Mouse (Mus musculus) forebrain, embryonic 13.5 days (tissue): ENCODE measurements around the gene Tns3. TPM values are rescaled to one million over a fixed set of nuclear protein-coding genes. Genes with fewer than 3 reads are reported as not detected.

Source experiments
- ATAC-seq: fragments of 200-750 bp; cut with Nextera tagmentation; 2 replicates; pipeline ENCODE4 v1.8.0; 2017
- H3K27ac ChIP-seq: fragments of 300-500 bp; sonication (generic); 2 replicates; pipeline ENCODE4 v1.5.1; 2015; ENCODE audit warnings: inconsistent platforms, mild to moderate bottlenecking, moderate library complexity
- H3K27me3 ChIP-seq: fragments of 300-500 bp; sonication (generic); 2 replicates; pipeline ENCODE4 v1.6.1; 2015; ENCODE audit warnings: mild to moderate bottlenecking, inconsistent platforms
- H3K36me3 ChIP-seq: fragments of 300-500 bp; sonication (generic); 2 replicates; pipeline ENCODE4 v1.6.1; 2015; ENCODE audit warnings: mild to moderate bottlenecking, inconsistent platforms; ENCODE audit not compliant: poor library complexity, severe bottlenecking
- H3K4me1 ChIP-seq: fragments of 300-500 bp; sonication (generic); 2 replicates; pipeline ENCODE4 v1.6.1; 2015; ENCODE audit warnings: inconsistent platforms
- H3K4me2 ChIP-seq: fragments of 300-500 bp; sonication (generic); 2 replicates; pipeline ENCODE4 v1.6.1; 2015; ENCODE audit warnings: inconsistent platforms, mild to moderate bottlenecking, moderate library complexity
- H3K4me3 ChIP-seq: fragments of 300-500 bp; sonication (generic); 2 replicates; pipeline ENCODE4 v1.5.1; 2015; ENCODE audit warnings: mild to moderate bottlenecking, inconsistent platforms
- H3K9ac ChIP-seq: fragments of 300-500 bp; sonication (generic); 2 replicates; pipeline ENCODE4 v1.6.1; 2015; ENCODE audit warnings: mild to moderate bottlenecking, inconsistent platforms
- H3K9me3 ChIP-seq: fragments of 300-500 bp; sonication (generic); replicated peaks from 2 replicates; pipeline ENCODE4 v1.6.1; 2016; ENCODE audit warnings: inconsistent platforms
- WGBS: fragments of 180-500 bp; shearing (Covaris S2); methylation state at CpG from one replicate; pipeline ENCODE4 v1.1.7; 2015; 5-methylcytosine and 5-hydroxymethylcytosine counted together
- polyA plus RNA-seq: library from polyadenylated mRNA; unstranded; fragments of >200 nt; fragmentation: Nextera tagmentation; extraction: Ambion mirVana; gene quantifications from 2 replicates; pipeline ENCODE4 v1.2.1, GENCODE M21; 2015

Tns3 gene
- polyA plus RNA-seq, 1 experiment from 2014 or later, result 6.6 TPM

GRCm38 (mm10) chr11:8471535-8471934 lies 192.8 kb downstream of the Tns3 start:
- Histone ChIP-seq H3K27me3 (no peaks in the 10 kb centered on the region), H3K27ac (no peak overlapping the region), H3K4me1 (peaks cover 29% of the 10 kb centered on the region), H3K4me3 (no peak overlapping the region), H3K4me2 (no peak overlapping the region), H3K36me3 (no peaks in the 10 kb centered on the region), H3K9ac (no peak overlapping the region), H3K9me3 (no peaks in the 10 kb centered on the region)
- ATAC-seq, result no peak
- 93% methylated on average over 3 of the region's 3 CpGs for WGBS

GRCm38 (mm10) chr11:8469537-8469936 lies 194.8 kb downstream of the Tns3 start:
- ATAC-seq, result no peak
- Histone ChIP-seq H3K27ac (no peak overlapping the region), H3K4me1 (peaks cover 33% of the 10 kb centered on the region), H3K27me3 (no peaks in the 10 kb centered on the region), H3K4me3 (no peak overlapping the region), H3K36me3 (no peaks in the 10 kb centered on the region), H3K4me2 (no peak overlapping the region), H3K9ac (no peak overlapping the region), H3K9me3 (no peaks in the 10 kb centered on the region)
- WGBS, result 88% methylated on average over 9 of the region's 9 CpGs

GRCm38 (mm10) chr11:8468161-8469091 lies 195.9 kb downstream of the Tns3 start:
- peak; percentile 88 for ATAC-seq
- WGBS, result under 1% methylated on average over 33 of the region's 33 CpGs
- H3K4me3 ChIP-seq, result peak overlapping the region; percentile 45
- H3K4me2 ChIP-seq, result peak overlapping the region; percentile 83
- no peaks in the 10 kb centered on the region for H3K27me3 ChIP-seq
- peaks cover 33% of the 10 kb centered on the region for H3K4me1 ChIP-seq
- H3K36me3 ChIP-seq, result no peaks in the 10 kb centered on the region
- H3K9me3 ChIP-seq, result no peaks in the 10 kb centered on the region
- H3K9ac ChIP-seq, result peak overlapping the region; percentile 63
- H3K27ac ChIP-seq, result peak overlapping the region; percentile 72

- H3K9ac ChIP-seq, result peak overlapping the region; percentile 63
- peak overlapping the region; percentile 45 for H3K4me3 ChIP-seq
- no peaks in the 10 kb centered on the region for H3K36me3 ChIP-seq
- 14% methylated on average over 13 of the region's 13 CpGs for WGBS
- peak; percentile 75 for ATAC-seq
- H3K27ac ChIP-seq, result peak overlapping the region; percentile 72
- no peaks in the 10 kb centered on the region for H3K27me3 ChIP-seq
- peaks cover 33% of the 10 kb centered on the region for H3K4me1 ChIP-seq
- H3K4me2 ChIP-seq, result peak overlapping the region; percentile 83
- H3K9me3 ChIP-seq, result no peaks in the 10 kb centered on the region
These were observed 196.8 kb downstream of the Tns3 start for GRCm38 (mm10) chr11:8467403-8468160.

- Histone ChIP-seq H3K27me3 (no peaks in the 10 kb centered on the region), H3K27ac (no peak overlapping the region), H3K36me3 (no peaks in the 10 kb centered on the region), H3K4me2 (no peak overlapping the region), H3K4me1 (peaks cover 39% of the 10 kb centered on the region), H3K9ac (no peak overlapping the region), H3K4me3 (no peak overlapping the region), H3K9me3 (no peaks in the 10 kb centered on the region)
- no peak for ATAC-seq
- 80% methylated on average over 2 of the region's 2 CpGs for WGBS
These were observed 200.5 kb downstream of the Tns3 start for GRCm38 (mm10) chr11:8463866-8464265.

GRCm38 (mm10) chr11:8462827-8463405 lies 201.4 kb downstream of the Tns3 start:
- Histone ChIP-seq H3K4me1 (peaks cover 39% of the 10 kb centered on the region), H3K4me2 (no peak overlapping the region), H3K36me3 (no peaks in the 10 kb centered on the region), H3K9ac (no peak overlapping the region), H3K9me3 (no peaks in the 10 kb centered on the region), H3K27ac (no peak overlapping the region), H3K27me3 (no peaks in the 10 kb centered on the region), H3K4me3 (no peak overlapping the region)
- WGBS, result 90% methylated on average over 3 of the region's 3 CpGs
- no peak for ATAC-seq

- ATAC-seq, result no peak
- H3K36me3 ChIP-seq, result no peaks in the 10 kb centered on the region
These were observed 203.5 kb downstream of the Tns3 start for GRCm38 (mm10) chr11:8460835-8461234.

GRCm38 (mm10) chr11:8457951-8458350 lies 206.4 kb downstream of the Tns3 start:
- Histone ChIP-seq H3K4me3 (no peak overlapping the region), H3K9ac (no peak overlapping the region), H3K4me2 (no peak overlapping the region), H3K27ac (peak overlapping the region; percentile 86), H3K36me3 (no peaks in the 10 kb centered on the region), H3K27me3 (no peaks in the 10 kb centered on the region), H3K9me3 (no peaks in the 10 kb centered on the region), H3K4me1 (peaks cover 55% of the 10 kb centered on the region)
- no peak for ATAC-seq
- 37% methylated on average over 5 of the region's 5 CpGs for WGBS

More at GRCm38 (mm10) chr11:8460835-8461234, 203.5 kb downstream of the Tns3 start:
- Histone ChIP-seq H3K4me1 (peaks cover 42% of the 10 kb centered on the region), H3K9ac (no peak overlapping the region), H3K27ac (no peak overlapping the region), H3K27me3 (no peaks in the 10 kb centered on the region), H3K4me2 (no peak overlapping the region), H3K9me3 (no peaks in the 10 kb centered on the region), H3K4me3 (no peak overlapping the region)
- WGBS, result 85% methylated on average over 4 of the region's 4 CpGs

- H3K36me3 ChIP-seq, result no peaks in the 10 kb centered on the region
- H3K9ac ChIP-seq, result peak overlapping the region; percentile 48; the same call in 1 of the 2 replicates
- H3K4me2 ChIP-seq, result peak overlapping the region; percentile 22; the same call in 1 of the 2 replicates
- H3K4me1 ChIP-seq, result peaks cover 61% of the 10 kb centered on the region
- peak overlapping the region; percentile 86 for H3K27ac ChIP-seq
- H3K4me3 ChIP-seq, result no peak overlapping the region
- peak; percentile 76 for ATAC-seq
- no peaks in the 10 kb centered on the region for H3K9me3 ChIP-seq
- H3K27me3 ChIP-seq, result no peaks in the 10 kb centered on the region
- 23% methylated on average over 9 of the region's 9 CpGs for WGBS
These were observed 207.6 kb downstream of the Tns3 start for GRCm38 (mm10) chr11:8456586-8457285.

- no peaks in the 10 kb centered on the region for H3K27me3 ChIP-seq
- H3K9me3 ChIP-seq, result no peaks in the 10 kb centered on the region
- no peak overlapping the region for H3K4me2 ChIP-seq
- H3K9ac ChIP-seq, result no peak overlapping the region
- ATAC-seq, result no peak
- no peak overlapping the region for H3K4me3 ChIP-seq
- WGBS, result 90% methylated on average over 6 of the region's 6 CpGs
- H3K4me1 ChIP-seq, result peaks cover 61% of the 10 kb centered on the region
- peak overlapping the region; percentile 86 for H3K27ac ChIP-seq
- peaks cover 6% of the 10 kb centered on the region for H3K36me3 ChIP-seq
These were observed 208.7 kb downstream of the Tns3 start for GRCm38 (mm10) chr11:8455650-8456049.

- H3K4me1 ChIP-seq, result peaks cover 43% of the 10 kb centered on the region
- H3K9me3 ChIP-seq, result no peaks in the 10 kb centered on the region
- 0 out of 2 replicates have a peak overlapping the region, but pooled peaks have one; percentile 36 for H3K27ac ChIP-seq
- H3K4me3 ChIP-seq, result no peak overlapping the region
- ATAC-seq, result no peak; the same call in 1 of the 2 replicates
- no peak overlapping the region for H3K9ac ChIP-seq
- 48% methylated on average over 6 of the region's 6 CpGs for WGBS
- H3K36me3 ChIP-seq, result peaks cover 18% of the 10 kb centered on the region
- H3K27me3 ChIP-seq, result no peaks in the 10 kb centered on the region
- H3K4me2 ChIP-seq, result no peak overlapping the region
These were observed 211.1 kb downstream of the Tns3 start for GRCm38 (mm10) chr11:8453252-8453651.
